Mouse (Mus musculus): Measurements from ENCODE around the gene Akr1b8. TPM values are rescaled to one million over a fixed set of nuclear protein-coding genes. Genes with fewer than 3 reads are reported as not detected.
A peak's percentile ranks its signal among the peaks of the same experiment; 100 is the strongest.
"Not testable (repeated sequence)": the region's sequence is repeated elsewhere in the genome, so short reads cannot be mapped to it uniquely, and the experiment has no call there.

The Akr1b8 gene
- total RNA-seq, 1 experiment, result 25.1 TPM

- in situ Hi-C loops (cut with MboI; ENCODE audit: low sequenced_read_pairs in 2 of 2, unreplicated experiment in 2 of 2), result no loop called here
- TF ChIP-seq MAFK (IDR thresholded peaks at IDR 0.05; ENCODE audit: insufficient read depth, low read depth, low read length) (0 out of 2 replicates have a peak, but pooled peaks have one; percentile 10), HCFC1 (IDR thresholded peaks at IDR 0.05; ENCODE audit: borderline replicate concordance, insufficient read depth, low read length) (no peak)
Measured at GRCm38 (mm10) chr6:34318172-34318571, 35.7 kb upstream of the Akr1b8 start.

GRCm38 (mm10) chr6:34318636-34319035, 35.3 kb upstream of the Akr1b8 start:
- Histone ChIP-seq H3K4me3 (ENCODE audit: insufficient read depth in 1 of 2, low read depth in 1 of 2, low read length in 2 of 2, poor library complexity in 1 of 2, severe bottlenecking in 1 of 2) (no peak overlapping the region), H3K27ac (ENCODE audit: insufficient read depth, low read depth, low read length, poor library complexity, severe bottlenecking) (no peak overlapping the region), H3K4me1 (ENCODE audit: control insufficient read depth in 2 of 2, insufficient read depth in 2 of 2, low read length in 2 of 2, poor library complexity in 1 of 2) (peaks cover 2 to 4% of the 10 kb centered on the region in 2 experiments; a peak in 3 of 4 replicates), H3K9ac (ENCODE audit: insufficient read depth, low read depth, low read length, poor library complexity, severe bottlenecking) (no peak overlapping the region), H3K36me3 (ENCODE audit: control insufficient read depth, insufficient read depth, low read length, poor library complexity, severe bottlenecking) (0 out of 2 replicates have a peak, but pooled peaks cover 2% of the 10 kb centered on the region), H3K9me3 (ENCODE audit: control insufficient read depth, insufficient read depth, low read depth, low read length) (no peaks in the 10 kb centered on the region)
- TF ChIP-seq MAFK (IDR thresholded peaks at IDR 0.05; ENCODE audit: insufficient read depth, low read depth, low read length), result no peak
- in situ Hi-C loops (cut with MboI; ENCODE audit: low sequenced_read_pairs in 2 of 2, unreplicated experiment in 2 of 2), result no loop called here
- no peak for DNase-seq (ENCODE audit: low read depth, low spot score)

More at GRCm38 (mm10) chr6:34318172-34318571, 35.7 kb upstream of the Akr1b8 start:
- peaks cover 4 to 7% of the 10 kb centered on the region in 2 experiments; a peak in 3 of 4 replicates for H3K4me1 ChIP-seq (ENCODE audit: control insufficient read depth in 2 of 2, insufficient read depth in 2 of 2, low read length in 2 of 2, poor library complexity in 1 of 2)
- H3K36me3 ChIP-seq (ENCODE audit: control insufficient read depth, insufficient read depth, low read length, poor library complexity, severe bottlenecking), result peaks cover 3% of the 10 kb centered on the region; the same call in 1 of the 2 replicates
- H3K27ac ChIP-seq (ENCODE audit: insufficient read depth, low read depth, low read length, poor library complexity, severe bottlenecking), result no peak overlapping the region
- DNase-seq (ENCODE audit: low read depth, low spot score), result no peak
- no peaks in the 10 kb centered on the region for H3K9me3 ChIP-seq (ENCODE audit: control insufficient read depth, insufficient read depth, low read depth, low read length)
- no peak overlapping the region for H3K9ac ChIP-seq (ENCODE audit: insufficient read depth, low read depth, low read length, poor library complexity, severe bottlenecking)
- H3K4me3 ChIP-seq (ENCODE audit: insufficient read depth in 1 of 2, low read depth in 1 of 2, low read length in 2 of 2, poor library complexity in 1 of 2, severe bottlenecking in 1 of 2), result peak overlapping the region in 1 of 2 experiments; percentile 83; a peak in 1 of 4 replicates

- no peaks in the 10 kb centered on the region for H3K36me3 ChIP-seq (ENCODE audit: control insufficient read depth, insufficient read depth, low read length, poor library complexity, severe bottlenecking)
- no peak overlapping the region for H3K9ac ChIP-seq (ENCODE audit: insufficient read depth, low read depth, low read length, poor library complexity, severe bottlenecking)
- in situ Hi-C loops (cut with MboI; ENCODE audit: low sequenced_read_pairs in 2 of 2, unreplicated experiment in 2 of 2), result no loop called here
- TF ChIP-seq ZC3H11A (IDR thresholded peaks at IDR 0.05; ENCODE audit: borderline replicate concordance, low read depth, low read length), result no peak
- no peak for TF ChIP-seq CHD2 (IDR thresholded peaks at IDR 0.05; ENCODE audit: low read depth, low read length)
- TF ChIP-seq MAFK (IDR thresholded peaks at IDR 0.05; ENCODE audit: insufficient read depth, low read depth, low read length), result no peak
- no peak for TF ChIP-seq ZNF384 (IDR thresholded peaks at IDR 0.05; ENCODE audit: low read depth, low read length)
- no peak for TF ChIP-seq HCFC1 (IDR thresholded peaks at IDR 0.05; ENCODE audit: borderline replicate concordance, insufficient read depth, low read length)
- H3K4me3 ChIP-seq (ENCODE audit: insufficient read depth in 1 of 2, low read depth in 1 of 2, low read length in 2 of 2, poor library complexity in 1 of 2, severe bottlenecking in 1 of 2), result no peak overlapping the region
- H3K27ac ChIP-seq (ENCODE audit: insufficient read depth, low read depth, low read length, poor library complexity, severe bottlenecking), result no peak overlapping the region
- no peaks in the 10 kb centered on the region for H3K4me1 ChIP-seq (ENCODE audit: control insufficient read depth in 2 of 2, insufficient read depth in 2 of 2, low read length in 2 of 2, poor library complexity in 1 of 2)
- no peaks in the 10 kb centered on the region for H3K9me3 ChIP-seq (ENCODE audit: control insufficient read depth, insufficient read depth, low read depth, low read length)
- DNase-seq (ENCODE audit: low read depth, low spot score), result no peak
Measured at GRCm38 (mm10) chr6:34322121-34322520, 31.8 kb upstream of the Akr1b8 start.

- Histone ChIP-seq H3K9ac (ENCODE audit: insufficient read depth, low read depth, low read length, poor library complexity, severe bottlenecking) (no peak overlapping the region), H3K4me3 (ENCODE audit: insufficient read depth in 1 of 2, low read depth in 1 of 2, low read length in 2 of 2, poor library complexity in 1 of 2, severe bottlenecking in 1 of 2) (no peak overlapping the region), H3K4me1 (ENCODE audit: control insufficient read depth in 2 of 2, insufficient read depth in 2 of 2, low read length in 2 of 2, poor library complexity in 1 of 2) (0 out of 4 replicates have a peak, but pooled peaks cover 0 to 2% of the 10 kb centered on the region in 2 experiments), H3K9me3 (ENCODE audit: control insufficient read depth, insufficient read depth, low read depth, low read length) (peaks cover 2% of the 10 kb centered on the region; the same call in 1 of the 2 replicates), H3K36me3 (ENCODE audit: control insufficient read depth, insufficient read depth, low read length, poor library complexity, severe bottlenecking) (no peaks in the 10 kb centered on the region), H3K27ac (ENCODE audit: insufficient read depth, low read depth, low read length, poor library complexity, severe bottlenecking) (no peak overlapping the region)
- no peak for DNase-seq (ENCODE audit: low read depth, low spot score)
- TF ChIP-seq ZC3H11A (IDR thresholded peaks at IDR 0.05; ENCODE audit: borderline replicate concordance, low read depth, low read length) (no peak), MAFK (IDR thresholded peaks at IDR 0.05; ENCODE audit: insufficient read depth, low read depth, low read length) (no peak), CHD2 (IDR thresholded peaks at IDR 0.05; ENCODE audit: low read depth, low read length) (no peak)
- in situ Hi-C loops (cut with MboI; ENCODE audit: low sequenced_read_pairs in 2 of 2, unreplicated experiment in 2 of 2), result no loop called here
Measured at GRCm38 (mm10) chr6:34331379-34331778, 22.5 kb upstream of the Akr1b8 start.

GRCm38 (mm10) chr6:34331804-34332203, 22.1 kb upstream of the Akr1b8 start:
- H3K9me3 ChIP-seq (ENCODE audit: control insufficient read depth, insufficient read depth, low read depth, low read length); H3K27ac ChIP-seq (ENCODE audit: insufficient read depth, low read depth, low read length, poor library complexity, severe bottlenecking); H3K36me3 ChIP-seq (ENCODE audit: control insufficient read depth, insufficient read depth, low read length, poor library complexity, severe bottlenecking); H3K9ac ChIP-seq (ENCODE audit: insufficient read depth, low read depth, low read length, poor library complexity, severe bottlenecking); in situ Hi-C loops (cut with MboI; ENCODE audit: low sequenced_read_pairs in 2 of 2, unreplicated experiment in 2 of 2); DNase-seq (ENCODE audit: low read depth, low spot score); H3K4me1 ChIP-seq (ENCODE audit: control insufficient read depth in 2 of 2, insufficient read depth in 2 of 2, low read length in 2 of 2, poor library complexity in 1 of 2); H3K4me3 ChIP-seq (ENCODE audit: insufficient read depth in 1 of 2, low read depth in 1 of 2, low read length in 2 of 2, poor library complexity in 1 of 2, severe bottlenecking in 1 of 2): not testable (repeated sequence)

All from ES-E14 (cell line).